Mouse (Mus musculus) ES-E14 (cell line): ENCODE data around the gene Fbxo33.
"Not testable (repeated sequence)": the region's sequence is repeated elsewhere in the genome, so short reads cannot be mapped to it uniquely, and the experiment has no call there.

Experiments used
- CHD2 ChIP-seq: IDR thresholded peaks from 2 replicates; pipeline ENCODE4 v1.6.1; 2014; ENCODE audit warnings: mild to moderate bottlenecking, low read depth, low read length, inconsistent platforms
- HCFC1 ChIP-seq: IDR thresholded peaks from 2 replicates; pipeline ENCODE4 v1.6.1; 2012; ENCODE audit warnings: low read length, inconsistent platforms, borderline replicate concordance; ENCODE audit not compliant: insufficient read depth
- ZNF384 ChIP-seq: IDR thresholded peaks from 2 replicates; pipeline ENCODE4 v1.6.1; 2012; ENCODE audit warnings: low read depth, low read length, inconsistent platforms

GRCm38 (mm10) chr12:59241031-59241430 is 21.5 kb upstream of the Fbxo33 start:
- not testable (repeated sequence) for TF ChIP-seq ZNF384, HCFC1, CHD2
